In genomic region chr16:45094136-45094756, GRCm38 (mm10) we compare ENCODE assay signal across 8 mouse cellular contexts. TPM values are rescaled to one million over a fixed set of nuclear protein-coding genes. Genes with fewer than 3 reads are reported as not detected.
DNase-seq lines count a peak whose midpoint lies in the region; ATAC-seq and TF ChIP-seq lines count a peak whose summit lies in the region.

No protein-coding gene starts in this region.

- 10% methylated on average over 9 of the region's 9 CpGs for WGBS in hindbrain, postnatal 0 days
- 7% methylated on average over 9 of the region's 9 CpGs for WGBS in midbrain, embryonic 16.5 days

- no peaks in the 10 kb centered on the region for H3K9me3 ChIP-seq in hindbrain, postnatal 0 days (ENCODE audit: low read length)
- no peaks in the 10 kb centered on the region for H3K9me3 ChIP-seq in midbrain, embryonic 16.5 days (replicated peaks; ENCODE audit: control insufficient read depth, low read length, poor library complexity, severe bottlenecking)

- peak overlapping the region; percentile 57 for H3K4me2 ChIP-seq in hindbrain, postnatal 0 days (ENCODE audit: low read depth, low read length)
- peak overlapping the region; percentile 63 for H3K4me2 ChIP-seq in midbrain, embryonic 16.5 days (ENCODE audit: low read length)

- no peaks in the 10 kb centered on the region for H3K27me3 ChIP-seq in hindbrain, postnatal 0 days (ENCODE audit: insufficient read depth, low read length)
- H3K27me3 ChIP-seq in midbrain, embryonic 16.5 days (ENCODE audit: control insufficient read depth, insufficient read depth, low read depth, low read length): no peaks in the 10 kb centered on the region

- H3K27ac ChIP-seq in embryonic fibroblast, embryonic 13.5 days (ENCODE audit: insufficient read depth, low read length): peak overlapping the region; percentile 88
- no peak overlapping the region for H3K27ac ChIP-seq in hindbrain, postnatal 0 days
- no peak overlapping the region for H3K27ac ChIP-seq in midbrain, embryonic 16.5 days (ENCODE audit: low read length)

- H3K36me3 ChIP-seq in hindbrain, postnatal 0 days (ENCODE audit: insufficient read depth, low read length): no peaks in the 10 kb centered on the region
- no peaks in the 10 kb centered on the region for H3K36me3 ChIP-seq in midbrain, embryonic 16.5 days (ENCODE audit: control insufficient read depth, insufficient read depth, low read length)

- H3K4me3 ChIP-seq in embryonic fibroblast, embryonic 13.5 days (ENCODE audit: insufficient read depth, low read length): peak overlapping the region; percentile 64
- peak overlapping the region; percentile 29 for H3K4me3 ChIP-seq in hindbrain, postnatal 0 days (ENCODE audit: low read length)
- H3K4me3 ChIP-seq in midbrain, embryonic 16.5 days (ENCODE audit: low read depth, low read length): peak overlapping the region; percentile 35

- ATAC-seq in hindbrain, postnatal 0 days: 0 out of 2 replicates have a peak, but pooled peaks have one; percentile 24
- peak; percentile 65; the same call in 1 of the 2 replicates for ATAC-seq in midbrain, embryonic 16.5 days

- TF ChIP-seq CTCF in embryonic fibroblast, embryonic 13.5 days (IDR thresholded peaks at IDR 0.05; ENCODE audit: borderline replicate concordance, insufficient read depth, low read length): no peak
- no peak for TF ChIP-seq CTCF in hindbrain, postnatal 0 days (IDR thresholded peaks at IDR 0.05; ENCODE audit: low read depth)

- DNase-seq in kidney, postnatal 10 days: peak; percentile 38
- DNase-seq in kidney, adult 8-10 months: no peak
- DNase-seq in hindbrain, postnatal 0 days (ENCODE audit: low spot score): no peak
- no peak for DNase-seq in layer of hippocampus, postnatal 25 days (ENCODE audit: extremely low spot score in 1 of 2, low spot score in 1 of 2)
- DNase-seq in MN1 (ENCODE audit: low spot score): no peak
- no peak for DNase-seq in urinary bladder, adult 2 months (ENCODE audit: low spot score)

- no peak overlapping the region; the same call in 1 of the 2 replicates for H3K9ac ChIP-seq in hindbrain, postnatal 0 days (replicated peaks; ENCODE audit: low read length)
- peak overlapping the region; percentile 58; the same call in 1 of the 2 replicates for H3K9ac ChIP-seq in midbrain, embryonic 16.5 days (ENCODE audit: low read depth, low read length)

- peak; percentile 60 for TF ChIP-seq POLR2A in embryonic fibroblast, embryonic 13.5 days (IDR thresholded peaks at IDR 0.05; ENCODE audit: low read depth, low read length)

- H3K4me1 ChIP-seq in embryonic fibroblast, embryonic 13.5 days (ENCODE audit: control insufficient read depth, insufficient read depth, low read length): peaks cover 7% of the 10 kb centered on the region; the same call in 1 of the 2 replicates
- peaks cover 4% of the 10 kb centered on the region; the same call in 1 of the 2 replicates for H3K4me1 ChIP-seq in hindbrain, postnatal 0 days (ENCODE audit: insufficient read depth, low read length)
- peaks cover 3% of the 10 kb centered on the region; the same call in 1 of the 2 replicates for H3K4me1 ChIP-seq in midbrain, embryonic 16.5 days (ENCODE audit: control insufficient read depth, insufficient read depth, low read length)

RNA-seq across cellular contexts. Expression of gene Ccdc80, which starts 1.0 kb away (rescaled TPM):
- polyA plus RNA-seq in embryonic fibroblast, embryonic 13.5 days (2011; ENCODE audit: insufficient read length, low read depth, missing spikeins): 640 and 641 TPM in 2 replicates
- 6.2 and 14.5 TPM in 2 replicates for total RNA-seq in hindbrain, postnatal 0 days (2014; rRNA removed)
- polyA plus RNA-seq in hindbrain, postnatal 0 days (2015; fragmentation: Nextera tagmentation; extraction: Ambion mirVana): 13.6 and 14.9 TPM in 2 replicates
- polyA plus RNA-seq in midbrain, embryonic 16.5 days (2015; fragmentation: Nextera tagmentation; extraction: Ambion mirVana): 8.2 TPM in 2 replicates
- total RNA-seq in layer of hippocampus, postnatal 25 days (2021): 1 to 10 TPM; 3.9 to 4.0 TPM
- 86.9 and 104 TPM in 2 replicates for polyA plus RNA-seq in urinary bladder, adult 2 months (2012; rRNA removed)
